Mouse (Mus musculus) olfactory bulb, adult 2 months (tissue): ENCODE measurements around the gene Mrtfb. TPM values are rescaled to one million over a fixed set of nuclear protein-coding genes. Genes with fewer than 3 reads are reported as not detected.
"Not testable (repeated sequence)": the region's sequence is repeated elsewhere in the genome, so short reads cannot be mapped to it uniquely, and the experiment has no call there.

ENCODE experiments used
- H3K27ac ChIP-seq: fragments of 200-500 bp; 2 replicates; pipeline ENCODE4 v1.5.1; 2012; ENCODE audit warnings: low read depth, low read length; ENCODE audit not compliant: insufficient read depth
- H3K4me1 ChIP-seq: fragments of 200-500 bp; 2 replicates; pipeline ENCODE4 v1.6.1; 2012; ENCODE audit warnings: low read length; ENCODE audit not compliant: control insufficient read depth, insufficient read depth
- H3K4me3 ChIP-seq: fragments of 200-500 bp; 2 replicates; pipeline ENCODE4 v1.5.1; 2012; ENCODE audit warnings: mild to moderate bottlenecking, low read depth, low read length, moderate library complexity; ENCODE audit not compliant: insufficient read depth
- CTCF ChIP-seq: fragments of 200-500 bp; IDR thresholded peaks from 2 replicates; pipeline ENCODE4 v1.5.1; 2012; ENCODE audit warnings: low read depth, mild to moderate bottlenecking, low read length, moderate library complexity; ENCODE audit not compliant: insufficient read depth
- POLR2A ChIP-seq: fragments of 200-500 bp; IDR thresholded peaks from 2 replicates; pipeline ENCODE4 v1.6.1; 2012; ENCODE audit warnings: mild to moderate bottlenecking, low read depth, low read length, moderate library complexity; ENCODE audit not compliant: insufficient read depth
- WGBS: fragments of 180-500 bp; shearing (Covaris S2); methylation state at CpG from one replicate; pipeline ENCODE4 v1.1.7; 2018; 5-methylcytosine and 5-hydroxymethylcytosine counted together
- polyA plus RNA-seq: library from polyadenylated mRNA; stranded (reverse); fragments of >200 nt; gene quantifications from 2 replicates; pipeline ENCODE4 v1.2.4, GENCODE M21; 2012; ENCODE audit warnings: low replicate concordance; ENCODE audit not compliant: missing spikeins, insufficient read depth, insufficient read length

The Mrtfb gene
- polyA plus RNA-seq, 1 experiment = 36.5 TPM

DNA sequence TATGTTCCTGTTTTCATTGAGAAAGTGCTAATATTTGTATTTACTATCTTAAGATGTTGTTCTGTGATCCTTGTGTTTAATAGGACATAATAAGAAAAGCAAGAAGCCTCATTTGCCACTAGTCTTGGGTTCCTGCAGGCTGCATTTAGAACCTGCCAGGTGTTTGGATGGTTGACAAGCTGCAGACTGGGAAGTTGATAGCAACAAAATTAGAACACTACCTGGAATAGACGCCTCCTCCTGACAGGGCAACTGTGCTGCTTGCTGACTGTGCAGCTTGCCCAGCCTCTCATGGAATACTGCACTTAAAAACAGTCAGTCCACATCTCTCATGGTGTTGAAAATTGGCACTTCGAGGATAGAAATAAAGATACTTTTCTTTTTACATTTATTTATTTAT is 76.3 kb downstream of the Mrtfb start:
- Histone ChIP-seq H3K4me3 (no peak overlapping the region), H3K27ac (no peak overlapping the region), H3K4me1 (peaks cover 7% of the 10 kb centered on the region)
- 71% methylated on average over 2 of the region's 2 CpGs for WGBS
- TF ChIP-seq CTCF (no peak), POLR2A (no peak)

DNA sequence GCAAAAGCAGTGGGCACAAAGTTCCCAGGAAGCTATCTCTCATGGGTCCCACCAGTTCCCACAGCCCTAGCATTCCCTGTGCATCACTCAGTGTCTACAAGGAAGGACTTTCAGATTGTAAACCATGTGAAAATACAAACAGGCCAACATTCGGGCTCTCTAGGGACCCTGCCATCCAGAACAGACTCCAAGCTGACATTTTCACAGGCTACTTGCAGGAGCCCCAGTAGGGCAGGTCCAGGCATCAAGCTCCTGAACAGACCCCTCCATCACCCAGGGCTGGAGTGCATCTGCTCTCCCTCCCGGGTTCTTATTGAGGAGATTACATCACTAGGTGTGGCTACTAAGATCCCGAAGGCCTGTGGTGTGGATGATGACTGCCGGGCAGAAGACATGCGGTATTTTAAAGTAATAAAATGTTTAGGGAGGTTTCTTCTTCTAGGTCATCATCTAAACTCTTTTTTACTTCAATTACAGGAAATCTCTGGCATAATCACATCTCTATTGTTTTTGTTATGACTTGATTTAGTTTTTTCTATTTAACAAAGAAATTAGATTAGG is 77.6 kb downstream of the Mrtfb start:
- H3K4me1 ChIP-seq = peaks cover 7% of the 10 kb centered on the region
- WGBS = 79% methylated on average over 5 of the region's 5 CpGs
- H3K27ac ChIP-seq = no peak overlapping the region
- H3K4me3 ChIP-seq = no peak overlapping the region
- TF ChIP-seq CTCF (no peak), POLR2A (no peak)

DNA sequence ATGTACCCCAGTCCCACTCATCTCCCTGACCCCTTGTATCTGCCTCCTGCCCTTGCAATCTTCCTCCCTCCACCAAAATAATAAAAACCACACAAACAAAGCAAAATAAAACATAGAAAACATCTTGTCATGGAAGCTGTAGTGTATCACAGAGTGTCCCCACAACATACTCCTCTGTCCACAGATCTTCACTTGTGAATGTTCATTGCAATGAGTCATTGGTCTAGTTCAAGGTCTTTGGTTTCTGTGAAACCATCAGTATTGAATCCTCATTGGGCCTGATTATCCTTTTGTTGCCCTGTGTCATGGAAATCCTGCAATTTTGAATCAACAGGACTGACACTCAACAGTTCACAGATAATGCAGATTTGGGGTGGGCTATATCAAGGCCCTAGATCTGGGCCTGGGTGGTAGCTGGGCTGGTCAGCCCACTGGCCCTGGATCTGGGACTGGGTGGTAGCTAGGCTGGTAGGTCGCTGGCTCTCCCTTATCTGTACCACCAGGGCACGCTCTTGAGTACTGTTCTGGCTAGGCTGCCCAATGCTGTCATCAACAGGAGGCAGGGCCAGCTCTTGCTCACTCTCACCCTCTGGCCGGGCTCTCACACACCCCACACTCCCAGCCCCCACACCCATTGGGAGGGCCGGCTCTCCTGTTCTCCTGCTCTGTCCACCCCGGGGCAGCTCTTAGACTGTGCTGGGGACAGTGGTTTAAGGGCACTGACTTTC is 80.4 kb downstream of the Mrtfb start:
- TF ChIP-seq CTCF = no peak
- TF ChIP-seq POLR2A = no peak
- H3K4me1 ChIP-seq = peaks cover 4% of the 10 kb centered on the region
- no peak overlapping the region for H3K27ac ChIP-seq
- 76% methylated on average over 5 of the region's 5 CpGs for WGBS
- no peak overlapping the region for H3K4me3 ChIP-seq

DNA sequence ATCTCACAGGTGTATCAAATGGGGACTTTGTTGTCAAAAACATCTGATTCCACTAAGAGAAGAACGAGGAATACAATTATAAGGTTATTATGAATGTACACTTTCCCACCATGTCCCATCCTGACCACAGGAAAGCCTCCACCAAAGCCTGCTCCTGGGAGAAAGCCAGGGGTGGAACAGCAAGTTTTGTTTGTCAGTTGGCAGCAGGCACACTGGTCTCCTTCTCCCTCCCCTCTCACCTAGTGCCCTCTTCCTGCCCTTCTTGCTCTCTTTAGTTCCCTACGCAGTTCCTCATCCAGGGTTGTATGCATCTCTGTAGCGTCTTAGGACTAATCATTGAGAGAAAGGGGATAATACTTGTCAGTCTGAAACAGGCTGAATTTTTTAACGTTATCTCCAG is 81.8 kb downstream of the Mrtfb start:
- no peak overlapping the region for H3K27ac ChIP-seq
- 68% methylated on average over 4 of the region's 4 CpGs for WGBS
- peaks cover 4% of the 10 kb centered on the region for H3K4me1 ChIP-seq
- TF ChIP-seq POLR2A (no peak), CTCF (no peak)
- H3K4me3 ChIP-seq = no peak overlapping the region

DNA sequence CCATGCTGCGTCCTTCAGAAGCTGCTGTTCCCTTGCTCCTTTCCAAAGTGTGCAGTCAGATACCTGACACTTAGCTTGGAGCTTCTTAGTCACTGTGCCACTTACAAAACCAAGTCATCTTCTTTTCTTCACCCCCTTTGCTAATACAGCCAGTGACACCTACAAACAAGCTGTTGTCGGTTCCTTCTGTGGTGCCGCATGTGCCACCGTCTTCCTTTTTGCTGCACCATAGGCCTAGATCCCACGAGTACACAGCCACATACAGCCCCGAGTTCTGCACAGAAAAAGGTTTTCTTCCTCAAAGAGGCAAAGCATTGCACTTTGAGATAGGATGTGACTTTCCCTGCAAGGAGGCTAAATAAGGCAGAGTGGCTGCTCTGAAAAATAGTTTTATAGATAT is 83.2 kb downstream of the Mrtfb start:
- TF ChIP-seq CTCF (no peak), POLR2A (no peak)
- 82% methylated on average over 6 of the region's 6 CpGs for WGBS
- Histone ChIP-seq H3K4me1 (peaks cover 4% of the 10 kb centered on the region), H3K27ac (no peak overlapping the region), H3K4me3 (no peak overlapping the region)

DNA sequence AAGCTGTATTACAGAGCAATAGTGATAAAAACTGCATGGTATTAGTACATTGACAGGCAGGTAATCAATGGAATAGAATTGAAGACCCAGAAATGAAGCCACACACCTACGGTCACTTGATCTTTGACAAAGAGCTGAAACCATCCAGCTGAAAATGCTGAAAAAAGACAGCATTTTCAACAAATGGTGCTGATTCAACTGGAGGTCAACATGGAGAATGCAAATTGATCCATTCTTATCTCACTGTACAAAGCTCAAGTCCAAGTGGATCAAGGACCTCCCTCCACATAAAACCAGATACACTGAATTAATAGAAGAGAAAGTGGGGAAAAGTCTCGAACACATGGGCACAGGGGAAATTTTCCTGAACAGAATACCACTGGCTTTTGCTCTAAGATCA is 89.5 kb downstream of the Mrtfb start:
- H3K4me3 ChIP-seq, H3K27ac ChIP-seq, H3K4me1 ChIP-seq: not testable (repeated sequence)
- 96% methylated on average over 2 of the region's 2 CpGs for WGBS

DNA sequence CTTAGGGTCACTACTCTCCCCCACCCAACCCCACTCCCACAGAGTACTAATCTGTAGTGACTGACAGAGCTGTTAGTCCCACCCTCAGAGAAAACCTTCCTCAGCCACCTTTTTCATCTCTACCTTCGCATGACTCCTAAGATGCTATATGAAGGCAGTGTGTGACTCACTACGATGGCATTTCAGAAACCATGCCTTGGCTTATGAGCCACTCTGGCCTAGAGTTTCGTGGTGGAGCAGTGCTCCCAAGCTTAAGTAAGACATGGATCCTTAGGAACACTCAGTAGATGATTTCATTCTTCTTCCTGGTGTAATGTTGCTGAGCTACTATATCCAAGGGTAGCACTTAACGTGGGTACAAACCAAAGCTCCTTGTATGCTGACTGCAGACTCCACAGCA is 94.4 kb downstream of the Mrtfb start:
- WGBS = 58% methylated on average over 4 of the region's 4 CpGs

DNA sequence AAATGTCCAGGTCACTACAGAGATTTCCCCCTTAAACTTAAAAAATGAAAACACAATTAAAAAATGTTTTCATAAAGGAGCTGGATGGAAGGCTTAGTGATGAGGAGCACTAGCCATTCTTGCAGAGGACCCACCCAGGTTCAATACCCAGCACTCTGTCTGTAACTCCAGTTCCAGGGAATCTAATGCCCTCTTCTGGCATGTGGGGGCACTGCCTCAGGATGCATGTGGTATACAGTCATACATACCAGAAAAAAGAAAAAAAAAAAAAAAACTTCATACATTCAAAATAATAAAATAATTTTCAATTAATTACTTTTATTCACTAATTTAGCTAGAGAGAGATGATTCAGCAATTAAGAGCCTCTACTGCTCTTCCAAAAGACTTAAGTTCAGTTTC is 95.0 kb downstream of the Mrtfb start:
- H3K27ac ChIP-seq = no peak overlapping the region
- H3K4me1 ChIP-seq = peaks cover 3% of the 10 kb centered on the region
- no peak overlapping the region for H3K4me3 ChIP-seq
- no peak for TF ChIP-seq CTCF
- TF ChIP-seq POLR2A = no peak

More for the DNA sequence above, 94.4 kb downstream of the Mrtfb start:
- Histone ChIP-seq H3K27ac (no peak overlapping the region), H3K4me1 (peaks cover 3% of the 10 kb centered on the region), H3K4me3 (no peak overlapping the region)
- no peak for TF ChIP-seq POLR2A
- TF ChIP-seq CTCF = no peak

DNA sequence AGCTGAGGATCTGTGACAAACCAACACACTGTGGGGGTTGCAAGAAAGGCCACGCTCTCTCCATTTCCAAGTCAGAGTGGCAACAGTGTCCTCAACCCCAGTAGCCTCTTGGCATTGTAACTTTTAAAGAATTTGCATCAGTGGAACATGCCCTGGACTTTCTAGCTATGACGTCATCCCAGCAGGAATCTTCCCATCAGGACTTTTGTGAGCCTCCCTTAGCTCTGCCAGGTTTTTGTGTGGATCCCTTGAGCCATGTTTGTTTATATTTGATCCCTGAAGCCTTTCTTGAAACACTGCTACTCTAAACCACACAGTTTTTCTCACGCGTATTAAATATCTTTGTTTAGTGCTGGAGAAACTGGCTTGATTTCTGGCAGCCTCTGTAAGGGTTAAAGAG is 97.6 kb downstream of the Mrtfb start:
- no peak overlapping the region for H3K27ac ChIP-seq
- peaks cover 3% of the 10 kb centered on the region for H3K4me1 ChIP-seq
- WGBS = 47% methylated on average over 4 of the region's 4 CpGs
- TF ChIP-seq CTCF (no peak), POLR2A (no peak)
- H3K4me3 ChIP-seq = no peak overlapping the region

DNA sequence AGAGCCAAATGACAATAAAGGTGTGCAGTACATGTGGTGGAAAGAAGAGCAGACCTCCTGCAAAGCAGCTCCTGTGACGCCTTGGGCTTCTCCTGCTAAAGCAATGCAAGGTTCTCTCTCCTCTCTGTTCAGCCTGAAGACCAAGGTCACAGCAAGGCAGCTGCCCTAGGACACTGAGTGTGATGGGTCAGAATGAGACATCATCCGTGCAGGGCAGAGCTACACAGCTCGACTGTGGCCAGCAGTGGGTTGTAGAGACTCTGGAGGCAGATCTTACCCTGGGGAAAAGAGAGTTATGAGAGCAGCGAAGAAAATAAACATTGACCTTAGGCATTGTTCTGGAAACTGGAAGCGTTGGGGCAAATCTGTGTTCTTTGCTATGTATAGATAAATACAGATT is 98.2 kb downstream of the Mrtfb start:
- Histone ChIP-seq H3K27ac (0 out of 2 replicates have a peak overlapping the region, but pooled peaks have one; percentile 15), H3K4me1 (peaks cover 3% of the 10 kb centered on the region), H3K4me3 (no peak overlapping the region)
- TF ChIP-seq CTCF (no peak), POLR2A (no peak)
- 80% methylated on average over 5 of the region's 5 CpGs for WGBS
